7 mouse cellular contexts compared by ENCODE assay signal in genomic region chr19:34547976-34548375, GRCm38 (mm10). TPM values are rescaled to one million over a fixed set of nuclear protein-coding genes. Genes with fewer than 3 reads are reported as not detected.
DNase-seq lines count a peak whose midpoint lies in the region.

No protein-coding gene starts in this region.

- peak; percentile 84 to 88 for DNase-seq in CD8-positive naive resting alpha-beta T cell, adult 2 months (ENCODE audit: low read depth in 2 of 2, low spot score in 2 of 2)
- peak; percentile 69 for DNase-seq in Muller cell, postnatal 12 days (ENCODE audit: inconsistent ontology term)
- DNase-seq in cerebellum, adult 9-11 months, result peak; percentile 29
- peak; percentile 61 for DNase-seq in gastrocnemius, postnatal 25 days
- peak; percentile 66 for DNase-seq in layer of hippocampus, adult 9-10 months (ENCODE audit: low spot score)
- DNase-seq in lung, postnatal 4 days, result peak; percentile 78 to 88
- DNase-seq in spleen, postnatal 14 days (ENCODE audit: low spot score in 2 of 2), result peak; percentile 66 to 81

RNA-seq across cellular contexts. Expression of gene Ifit2, which starts 2.5 kb away (rescaled TPM):
- total RNA-seq in gastrocnemius, postnatal 25 days (2021), result 1 to 10 TPM in 1 of 2 experiments, under 1 TPM in 1; 0.92 to 1.7 TPM

RNA-seq across cellular contexts. Expression of gene Lipa, which starts 20.7 kb away (rescaled TPM):
- total RNA-seq in gastrocnemius, postnatal 25 days (2021), result 1 to 10 TPM; 6.5 to 9.7 TPM

RNA-seq across cellular contexts. Expression of gene Ifit3, which starts 35.4 kb away (rescaled TPM):
- under 1 TPM; 0.88 to 0.95 TPM for total RNA-seq in gastrocnemius, postnatal 25 days (2021)

RNA-seq across cellular contexts. Expression of gene Ifit1bl1, which starts 53.8 kb away (rescaled TPM):
- not detected for total RNA-seq in gastrocnemius, postnatal 25 days (2021)

RNA-seq across cellular contexts. Expression of gene Ifit3b, which starts 59.8 kb away (rescaled TPM):
- total RNA-seq in gastrocnemius, postnatal 25 days (2021), result under 1 TPM; 0.23 to 0.70 TPM

Comparison
In these comparisons a context has a peak if more than half of its experiments do, and no peak if none do; other contexts are left out.
1. Peak in every context shown above with its lines: DNase-seq.
2. DNase-seq: peak in every context shown above with its lines; median percentile 86 in CD8-positive naive resting alpha-beta T cell, adult 2 months; 83 in lung, postnatal 4 days; 74 in spleen, postnatal 14 days; 69 in Muller cell, postnatal 12 days; 66 in layer of hippocampus, adult 9-10 months; 61 in gastrocnemius, postnatal 25 days; 29 in cerebellum, adult 9-11 months.